Mouse (Mus musculus): ENCODE data around the gene Efcab1.
"Not testable (repeated sequence)": the region's sequence is repeated elsewhere in the genome, so short reads cannot be mapped to it uniquely, and the experiment has no call there.

Gene Efcab1

GRCm38 (mm10) chr16:14906393-14907100 lies at the start of gene Efcab1:
Efcab1 (plus strand) TSS chr16:14906606.
- DNase-seq: no peak

GRCm38 (mm10) chr16:14859443-14859842 lies 47.0 kb upstream of the Efcab1 start:
- no peak for DNase-seq

GRCm38 (mm10) chr16:14884916-14885315 lies 21.5 kb upstream of the Efcab1 start:
- DNase-seq: no peak

- DNase-seq: no peak
These were observed 21.0 kb upstream of the Efcab1 start for GRCm38 (mm10) chr16:14885372-14885771.

- DNase-seq: no peak
These were observed 13.9 kb upstream of the Efcab1 start for GRCm38 (mm10) chr16:14892492-14892891.

- no peak for DNase-seq
These were observed 12.5 kb upstream of the Efcab1 start for GRCm38 (mm10) chr16:14893864-14894263.

- no peak for DNase-seq
These were observed 11.7 kb upstream of the Efcab1 start for GRCm38 (mm10) chr16:14894713-14895112.

- DNase-seq: no peak
These were observed 10.9 kb upstream of the Efcab1 start for GRCm38 (mm10) chr16:14895543-14895942.

GRCm38 (mm10) chr16:14930711-14931110 lies 24.3 kb downstream of the Efcab1 start:
- not testable (repeated sequence) for DNase-seq

- peak; percentile 71 for DNase-seq
These were observed 30.2 kb downstream of the Efcab1 start for GRCm38 (mm10) chr16:14936478-14937166.

- no peak for DNase-seq
These were observed 33.1 kb downstream of the Efcab1 start for GRCm38 (mm10) chr16:14939552-14939951.

- peak; percentile 66 for DNase-seq
These were observed 33.7 kb downstream of the Efcab1 start for GRCm38 (mm10) chr16:14939994-14940715.

GRCm38 (mm10) chr16:14940898-14941297 lies 34.5 kb downstream of the Efcab1 start:
- no peak for DNase-seq

- no peak for DNase-seq
These were observed 37.1 kb downstream of the Efcab1 start for GRCm38 (mm10) chr16:14943530-14943929.

- not testable (repeated sequence) for DNase-seq
These were observed 41.2 kb downstream of the Efcab1 start for GRCm38 (mm10) chr16:14947561-14947960.

GRCm38 (mm10) chr16:14951894-14952293 lies 45.5 kb downstream of the Efcab1 start:
- no peak for DNase-seq

- no peak for DNase-seq
These were observed 53.3 kb downstream of the Efcab1 start for GRCm38 (mm10) chr16:14959743-14960142.

- no peak for DNase-seq
These were observed 67.3 kb downstream of the Efcab1 start for GRCm38 (mm10) chr16:14973696-14974095.

- no peak for DNase-seq
These were observed 72.8 kb downstream of the Efcab1 start for GRCm38 (mm10) chr16:14979228-14979627.

- DNase-seq: peak; percentile 7
These were observed 83.3 kb downstream of the Efcab1 start for GRCm38 (mm10) chr16:14989614-14990268.

GRCm38 (mm10) chr16:14991001-14991400 lies 84.6 kb downstream of the Efcab1 start:
- no peak for DNase-seq

- no peak for DNase-seq
These were observed 86.2 kb downstream of the Efcab1 start for GRCm38 (mm10) chr16:14992461-14993107.

- DNase-seq: no peak
These were observed 108.3 kb downstream of the Efcab1 start for GRCm38 (mm10) chr16:15014724-15015123.

Measured in lung, postnatal 14 days (tissue).